Mouse (Mus musculus) left cerebral cortex, postnatal 36 days (tissue): ENCODE results near the gene Asic1. TPM values are rescaled to one million over a fixed set of nuclear protein-coding genes. Genes with fewer than 3 reads are reported as not detected.
A peak's percentile ranks its signal among the peaks of the same experiment; 100 is the strongest.

Experiments used
- DNase-seq, 2 experiments: peaks; one replicate each; pipeline ENCODE4 v3.0.0; 2021 to 2022; ENCODE audit warnings: low spot score in 2 of 2, mixed read lengths in 1 of 2
- intact Hi-C: fragments of 180-260 bp; cut with DNase I; formaldehyde crosslinking; loops from one replicate; pipeline ENCODE4 v1.15.1; 2025
- total RNA-seq, 2 experiments: library from RNA; stranded (reverse); gene quantifications; 2 replicates each; pipeline ENCODE4 v1.2.3; 2021

Asic1 gene
- total RNA-seq, 2 experiments from 2014 or later = 59.1 to 79.8 TPM

GRCm38 (mm10) chr15:99729056-99729783, 59.1 kb downstream of the Asic1 start:
- no peak for DNase-seq
- intact Hi-C loops = loop anchor here (5.0 kb wide), 2 partner anchors 43 to 173 kb away; partner anchors contain the start of gene Cers5

- intact Hi-C loops = no loop called here
- no peak for DNase-seq
These were observed 61.0 kb downstream of the Asic1 start for GRCm38 (mm10) chr15:99731167-99731566.

GRCm38 (mm10) chr15:99731678-99732077, 61.5 kb downstream of the Asic1 start:
- intact Hi-C loops = no loop called here

GRCm38 (mm10) chr15:99733186-99733585, 63.0 kb downstream of the Asic1 start:
- DNase-seq = no peak
- intact Hi-C loops = no loop called here

More at GRCm38 (mm10) chr15:99731678-99732077, 61.5 kb downstream of the Asic1 start:
- DNase-seq = no peak

GRCm38 (mm10) chr15:99735631-99736030, 65.5 kb downstream of the Asic1 start:
- intact Hi-C loops = no loop called here
- peak; percentile 100 for DNase-seq

GRCm38 (mm10) chr15:99736675-99737074, 66.5 kb downstream of the Asic1 start:
- DNase-seq = no peak
- intact Hi-C loops = no loop called here

- DNase-seq = no peak
- intact Hi-C loops = no loop called here
These were observed 70.1 kb downstream of the Asic1 start for GRCm38 (mm10) chr15:99740229-99740628.

Other genes starting within 250 kb of the Asic1 start
- gene Nckap5l, start 212.6 kb upstream of the Asic1 start, total RNA-seq = 10 to 100 TPM; 19.4 to 21.4 TPM
- 1 to 10 TPM; 3.9 to 6.6 TPM for gene Bcdin3d, start 195.6 kb upstream of the Asic1 start, total RNA-seq
- gene Faim2, start 142.2 kb upstream of the Asic1 start, total RNA-seq = 100 to 1,000 TPM; 365 to 407 TPM
- not detected for gene Aqp2, start 91.3 kb upstream of the Asic1 start, total RNA-seq
- gene Aqp5, start 79.6 kb upstream of the Asic1 start, total RNA-seq = under 1 TPM; 0.23 to 0.37 TPM
- gene Aqp6, start 69.0 kb upstream of the Asic1 start, total RNA-seq = under 1 TPM; 0.48 to 0.81 TPM
- 10 to 100 TPM in 1 of 2 experiments, 1 to 10 TPM in 1; 8.3 to 10.1 TPM for gene Racgap1, start 18.7 kb upstream of the Asic1 start, total RNA-seq
- 100 to 1,000 TPM; 159 to 164 TPM for gene Smarcd1, start 31.8 kb downstream of the Asic1 start, total RNA-seq
- gene Gm17349, start 35.1 kb downstream of the Asic1 start, total RNA-seq = 10 to 100 TPM in 1 of 2 experiments, 1 to 10 TPM in 1; 9.2 to 10.4 TPM
- gene Gpd1, start 47.1 kb downstream of the Asic1 start, total RNA-seq = 100 to 1,000 TPM in 1 of 2 experiments, 10 to 100 TPM in 1; 89.9 to 104 TPM
- 100 to 1,000 TPM; 112 to 121 TPM for gene Cox14, start 55.2 kb downstream of the Asic1 start, total RNA-seq
- gene Cers5, start 102.5 kb downstream of the Asic1 start, total RNA-seq = 10 to 100 TPM; 32.3 to 42.2 TPM
- gene Lima1, start 205.1 kb downstream of the Asic1 start, total RNA-seq = 10 to 100 TPM in 1 of 2 experiments, 1 to 10 TPM in 1; 8.2 to 10.7 TPM